Mouse (Mus musculus) left cerebral cortex, postnatal 14 days (tissue): ENCODE measurements around the gene Ndufb2. TPM values are rescaled to one million over a fixed set of nuclear protein-coding genes. Genes with fewer than 3 reads are reported as not detected.

Source experiments
- DNase-seq, 2 experiments: peaks; one replicate each; pipeline ENCODE4 v3.0.0; 2021 to 2022; ENCODE audit warnings: low spot score in 2 of 2, mixed read lengths in 1 of 2
- intact Hi-C: fragments of 180-260 bp; cut with DNase I; formaldehyde crosslinking; loops from one replicate; pipeline ENCODE4 v1.15.1; 2025
- long read RNA-seq, 2 experiments: library from polyadenylated mRNA; stranded (forward); transcript quantifications; one replicate each; pipeline ENCODE4 v2.0.0; 2021
- total RNA-seq, 2 experiments: library from RNA; stranded (reverse); gene quantifications; 2 replicates each; pipeline ENCODE4 v1.2.3; 2021

The Ndufb2 gene
- total RNA-seq, result 100 to 1,000 TPM; 197 to 204 TPM
- long read RNA-seq, experiment 1, full-length matches to known transcripts, result 137 of 227 reads
- long read RNA-seq, experiment 1, partial matches to known transcripts, result 8 of 227 reads
- long read RNA-seq, experiment 1, other reads (novel, unspliced or antisense), result 82 of 227 reads
- long read RNA-seq, experiment 2, full-length matches to known transcripts, result 95 of 156 reads
- long read RNA-seq, experiment 2, partial matches to known transcripts, result 3 of 156 reads
- long read RNA-seq, experiment 2, other reads (novel, unspliced or antisense), result 58 of 156 reads

DNA sequence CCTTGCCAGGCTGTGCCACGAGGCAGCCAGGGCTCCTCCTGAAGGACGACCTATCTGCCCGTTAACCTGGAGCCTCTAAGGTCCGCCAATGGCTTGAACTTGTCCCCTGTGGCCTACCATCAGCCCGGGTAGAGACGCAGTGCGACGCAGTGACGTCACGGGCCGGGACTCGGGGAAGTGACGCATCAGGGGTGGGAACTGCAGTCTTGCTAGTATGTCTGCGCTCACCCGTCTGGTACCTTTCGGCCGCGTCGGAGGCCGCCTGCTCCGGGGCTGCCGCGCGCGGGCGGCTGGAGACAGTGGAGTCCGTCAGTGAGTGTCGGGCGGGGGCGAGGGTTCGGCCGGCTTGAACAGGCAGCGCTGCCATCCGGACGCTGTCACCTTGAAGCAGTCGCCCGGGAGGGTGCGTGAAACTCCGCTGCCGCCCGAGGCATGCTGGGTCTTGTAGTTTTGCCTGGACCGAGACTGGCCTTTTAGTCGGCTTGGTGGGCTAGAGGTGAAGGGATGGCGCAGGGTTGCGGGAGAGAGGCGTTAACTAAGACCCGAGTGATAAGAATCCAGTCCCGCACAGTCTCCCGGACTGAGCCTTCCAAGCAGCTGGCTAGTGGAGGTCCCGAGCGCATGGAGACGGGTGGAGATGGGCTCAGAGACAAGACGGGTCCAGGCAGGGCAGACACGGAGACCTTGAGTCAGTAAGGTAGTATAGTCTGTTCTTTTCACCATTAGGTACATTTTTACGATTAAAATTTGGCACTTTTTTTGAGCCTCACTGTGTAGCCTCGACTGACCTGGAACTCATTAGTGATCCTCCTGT is at the start of gene Ndufb2:
TSS of gene Ndufb2 (plus strand) at position 174 of the 814 bp plus-strand sequence.
- intact Hi-C loops, result loop anchor here (10.0 kb wide), 1 partner anchor 802 kb away; no protein-coding TSS in a partner anchor
- DNase-seq, result peak; percentile 93 to 94

DNA sequence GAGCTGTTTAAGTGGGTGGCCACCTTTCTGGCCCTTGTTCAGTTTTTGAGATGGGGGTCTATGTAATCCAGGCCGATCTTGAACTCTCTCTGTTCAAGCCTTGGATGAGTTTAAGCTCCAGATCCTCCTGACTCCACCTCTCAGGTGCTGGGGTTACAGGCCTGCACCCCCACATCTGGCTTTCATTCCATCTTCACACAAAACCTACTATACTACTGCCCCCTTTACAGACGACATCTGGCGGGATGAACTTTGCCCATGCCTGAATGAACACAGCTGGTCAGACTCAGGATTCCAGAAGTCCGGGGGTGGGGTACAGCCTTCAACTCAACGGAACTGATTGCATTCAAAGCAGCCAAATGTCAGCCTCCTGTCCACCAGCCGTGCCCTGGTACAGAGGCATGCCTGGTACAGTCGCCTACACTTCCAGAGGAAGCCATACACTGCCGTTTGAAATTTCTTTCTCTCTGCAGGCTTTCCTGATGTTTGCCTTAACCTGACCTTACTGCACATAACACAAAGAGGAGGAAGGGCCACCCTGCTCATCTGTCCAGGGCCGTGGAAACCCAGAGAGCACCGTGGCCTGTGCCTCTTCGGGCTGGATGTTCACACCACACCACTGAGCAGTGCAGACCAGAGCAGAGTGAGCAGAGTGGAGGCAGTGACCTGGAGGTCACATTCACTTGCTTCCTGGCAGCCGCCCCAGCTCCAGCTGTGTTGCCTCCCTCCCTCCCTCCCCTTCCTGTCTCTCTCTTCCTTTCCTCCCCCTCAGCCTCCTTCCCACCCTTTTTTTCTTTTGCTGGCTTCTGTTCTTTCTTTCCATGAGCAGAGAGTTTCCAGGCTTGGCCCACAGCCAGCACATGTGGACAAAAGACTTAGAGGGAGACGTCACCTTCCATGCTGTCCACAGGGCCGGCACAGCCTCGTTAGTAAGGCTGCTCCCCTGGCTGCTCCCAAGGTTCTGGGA is 49.5 kb upstream of the Ndufb2 start:
- peak; percentile 61 to 71 for DNase-seq
- intact Hi-C loops, result no loop called here

DNA sequence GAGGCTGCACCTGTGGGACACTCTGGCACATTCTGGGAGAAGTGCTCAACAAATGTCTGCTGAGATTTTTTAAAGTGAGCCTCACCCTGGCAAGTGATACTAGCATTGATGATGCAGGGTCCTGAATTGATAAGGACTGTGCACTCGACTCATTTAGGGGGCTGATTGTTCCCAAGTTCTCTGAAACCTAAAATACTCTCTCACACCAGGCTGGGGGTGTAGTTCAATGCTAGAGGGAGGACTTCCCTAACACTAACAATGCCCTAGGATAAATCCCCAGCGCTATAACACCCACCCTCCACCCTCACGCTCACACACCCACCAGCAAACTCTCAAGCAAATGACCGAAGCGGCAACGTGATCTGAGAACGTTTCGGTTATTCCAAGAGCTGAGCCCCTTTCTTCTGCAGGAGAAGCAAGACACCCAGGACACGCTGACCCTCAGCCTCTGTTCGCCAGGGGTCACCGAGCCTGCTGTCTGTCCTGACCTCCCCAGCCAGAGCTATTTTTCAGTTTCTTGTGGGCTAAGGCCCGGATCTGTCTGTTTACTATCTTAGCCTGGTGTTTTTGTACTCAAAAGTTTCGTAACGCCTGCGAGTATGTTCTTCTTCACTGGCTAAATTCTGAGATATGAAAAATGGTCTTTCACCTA is 48.5 kb upstream of the Ndufb2 start:
- no peak for DNase-seq
- intact Hi-C loops, result no loop called here

DNA sequence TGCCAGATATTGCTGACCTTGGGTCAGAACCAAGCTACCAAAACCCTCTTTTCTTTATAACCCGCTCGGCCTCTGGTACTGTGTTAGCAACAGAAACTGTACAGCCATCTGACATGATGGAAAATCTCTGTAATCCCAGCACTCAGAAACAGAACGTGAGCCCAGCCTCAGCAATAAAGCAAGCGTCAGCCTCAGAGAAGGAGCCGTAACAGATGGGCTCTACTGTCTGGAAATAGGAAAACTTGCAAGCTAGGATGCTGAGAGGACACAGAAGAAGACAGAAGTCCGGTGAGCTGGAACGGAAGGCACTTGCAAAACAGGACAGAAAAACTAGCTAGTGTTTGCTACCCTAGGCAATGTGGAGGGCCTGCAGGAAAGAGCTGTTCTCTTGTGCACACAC is 46.9 kb upstream of the Ndufb2 start:
- intact Hi-C loops, result no loop called here
- DNase-seq, result no peak

DNA sequence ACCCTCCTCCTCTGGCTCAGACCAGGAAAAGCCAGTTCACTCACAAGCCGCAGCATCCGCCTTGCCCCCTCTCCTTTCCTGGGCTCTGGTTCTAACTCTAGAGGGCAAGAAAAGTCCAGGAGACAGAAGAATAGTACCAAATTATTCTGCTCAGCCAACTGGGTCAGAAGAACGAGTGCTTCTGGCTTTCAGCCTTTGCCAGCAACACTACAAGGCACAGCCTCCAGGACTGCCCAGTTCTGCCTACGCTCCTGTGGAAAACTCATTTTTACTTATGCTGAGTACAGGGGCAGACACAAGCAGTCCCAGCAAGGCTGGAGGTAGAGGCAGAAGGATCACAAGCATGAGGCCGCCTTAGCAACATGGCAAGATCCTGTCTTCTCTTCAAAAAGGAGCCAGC is 44.3 kb upstream of the Ndufb2 start:
- DNase-seq, result no peak
- intact Hi-C loops, result no loop called here

DNA sequence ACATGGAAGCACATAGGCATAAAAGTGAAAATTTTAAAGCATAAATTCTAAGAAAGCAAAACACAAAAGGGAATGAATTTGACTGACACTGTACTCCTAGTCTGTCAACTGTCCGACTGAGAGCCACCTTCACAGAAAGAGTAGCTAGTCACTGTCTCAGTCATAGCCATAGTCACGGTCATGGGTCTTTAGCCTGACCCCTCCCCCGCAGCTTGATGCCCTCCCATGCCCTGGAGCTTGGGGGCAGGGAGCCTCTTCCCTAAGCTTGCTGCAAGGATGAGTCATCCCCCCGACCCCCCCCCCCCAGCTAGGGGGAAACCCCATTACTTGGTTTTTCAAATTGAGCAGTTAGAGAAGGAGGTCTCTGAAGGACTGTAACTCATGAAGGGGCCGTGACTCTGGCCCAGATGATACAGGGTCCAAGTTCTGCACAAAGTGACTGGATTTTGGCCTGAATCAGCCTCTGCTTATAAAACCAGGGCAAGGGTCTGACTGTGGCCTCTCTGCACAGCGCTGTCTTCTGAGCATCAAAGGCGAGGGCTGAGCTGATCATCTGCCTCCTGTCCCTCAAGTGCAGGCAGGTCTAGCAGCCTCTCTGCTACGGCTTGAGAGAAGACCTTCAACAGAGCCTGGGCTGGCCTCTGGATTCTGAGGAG is 40.3 kb upstream of the Ndufb2 start:
- DNase-seq, result no peak
- intact Hi-C loops, result no loop called here

DNA sequence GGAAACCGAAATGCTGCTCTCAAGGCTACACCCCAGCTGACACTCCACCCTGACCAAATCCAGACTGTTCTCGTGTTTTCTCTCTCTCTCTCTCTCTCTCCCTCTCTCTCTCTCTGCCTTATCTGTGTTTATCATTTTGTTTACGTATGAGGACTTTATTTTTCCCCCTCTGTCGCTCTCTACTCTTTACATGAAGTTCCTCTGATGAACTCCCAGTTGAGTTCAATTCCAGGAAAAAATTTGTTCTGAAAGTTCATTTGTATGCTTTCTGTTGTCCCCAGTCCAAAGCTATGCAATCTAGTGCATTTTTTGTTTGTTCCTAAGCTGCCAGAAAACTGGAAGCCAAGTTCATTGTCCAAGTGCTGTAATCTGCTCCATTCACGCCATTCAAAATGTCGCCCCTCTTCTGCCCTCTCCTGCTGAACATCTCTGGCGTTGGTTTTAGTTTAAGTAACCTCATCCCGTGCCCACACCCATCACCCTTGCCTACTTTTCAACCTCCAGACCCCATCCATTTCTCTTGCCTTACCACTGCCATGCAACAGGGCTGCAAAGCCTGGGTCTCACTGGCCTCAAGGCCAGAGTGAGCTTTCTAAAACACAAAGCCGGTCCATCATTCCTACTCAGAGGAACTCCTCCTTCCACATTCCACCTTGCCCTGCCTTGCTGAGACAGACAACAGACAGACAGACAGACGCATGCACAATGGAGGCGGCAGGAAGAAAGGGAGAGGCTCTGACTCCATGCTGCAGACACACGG is 37.3 kb upstream of the Ndufb2 start:
- intact Hi-C loops, result loop anchor here (5.0 kb wide), 1 partner anchor 33 kb away; no protein-coding TSS in a partner anchor
- DNase-seq, result no peak

DNA sequence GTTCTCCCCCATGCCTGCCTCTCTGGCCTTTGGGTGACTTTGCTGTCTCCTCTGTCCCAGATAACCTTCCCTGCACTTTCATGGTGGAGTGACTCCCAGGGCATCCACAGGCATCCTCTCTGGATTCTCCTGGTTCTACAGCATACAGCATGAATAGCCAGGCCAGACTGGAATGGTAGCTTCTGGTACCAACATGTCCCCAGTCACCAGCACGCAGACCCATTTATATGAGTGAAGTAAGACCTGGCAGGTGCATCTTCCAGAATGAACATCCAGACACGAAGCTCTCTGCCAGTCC is 36.8 kb upstream of the Ndufb2 start:
- DNase-seq, result no peak
- intact Hi-C loops, result loop anchor here (5.0 kb wide), 1 partner anchor 33 kb away; no protein-coding TSS in a partner anchor

DNA sequence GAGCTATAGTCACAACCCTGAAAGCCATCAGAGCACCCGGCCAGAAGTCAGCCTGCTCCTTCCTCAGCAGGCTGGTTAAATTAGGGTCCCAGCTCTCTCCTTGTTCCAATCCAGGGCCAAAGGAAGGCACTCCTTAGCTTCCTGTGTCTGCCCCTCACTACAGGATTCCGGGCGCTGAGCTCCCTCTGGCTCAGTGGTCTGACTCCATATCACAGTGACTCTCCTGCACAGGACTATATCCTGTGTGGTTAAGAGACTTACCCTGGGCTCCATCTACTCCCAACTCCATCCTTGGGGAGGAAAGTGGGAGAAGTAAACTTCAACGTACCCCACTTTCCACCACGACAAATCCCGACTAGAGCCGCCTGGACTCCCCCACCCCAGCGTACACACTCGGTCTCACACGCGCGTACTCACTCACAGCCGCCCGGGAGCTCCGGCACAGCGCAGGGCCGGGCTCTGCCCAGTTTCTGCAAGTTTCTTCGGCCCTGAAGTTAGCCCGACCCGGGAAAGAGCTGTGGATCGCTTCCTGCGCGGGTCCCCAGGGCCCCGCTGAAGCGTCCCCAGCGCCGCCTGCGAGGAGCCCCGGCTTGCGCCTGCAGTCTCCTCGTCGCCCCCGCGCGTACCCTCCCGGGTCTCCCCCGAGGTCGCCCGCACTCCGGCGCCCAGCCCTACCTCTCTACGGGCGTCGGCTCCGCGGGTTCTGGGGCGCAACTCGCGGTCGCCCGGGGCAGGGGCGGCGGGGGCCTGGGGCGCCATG is 35.3 kb upstream of the Ndufb2 start:
- intact Hi-C loops, result loop anchor here (5.0 kb wide), 1 partner anchor 35 kb away; no protein-coding TSS in a partner anchor

DNA sequence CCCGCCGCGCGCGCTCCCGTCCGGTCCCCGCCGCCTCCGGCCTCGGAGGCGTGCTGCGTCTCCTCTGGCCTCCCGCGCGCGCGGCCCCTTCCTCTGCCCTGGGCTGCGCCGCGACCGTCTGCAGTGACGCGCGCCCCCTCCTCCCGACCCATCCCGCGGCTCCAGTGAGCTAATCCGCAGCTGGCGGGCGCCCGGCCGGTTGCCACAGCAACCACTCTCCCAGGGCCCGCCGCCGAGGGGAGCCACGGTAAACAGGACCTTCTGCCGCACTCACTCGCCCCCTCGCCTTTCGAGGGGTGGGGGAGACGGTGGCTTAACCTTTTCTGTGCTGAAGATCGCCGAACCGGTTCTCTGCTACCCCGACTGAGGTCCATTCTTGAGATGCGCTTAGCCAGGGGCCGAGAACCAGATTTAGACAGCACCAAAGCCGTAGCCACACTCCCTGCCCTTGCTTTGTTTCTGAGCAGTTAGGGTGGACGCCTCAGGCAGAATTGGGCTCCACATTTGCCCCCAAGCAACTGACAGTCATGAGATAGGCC is 34.6 kb upstream of the Ndufb2 start, which contains the start of gene Dennd2a:
TSS of gene Dennd2a (minus strand) at position 145 of the 539 bp plus-strand sequence.
- intact Hi-C loops, result loop anchor here (5.0 kb wide), 1 partner anchor 35 kb away; no protein-coding TSS in a partner anchor
- DNase-seq, result peak; percentile 86 to 91

More for the DNA sequence above, 35.3 kb upstream of the Ndufb2 start:
- DNase-seq, result no peak

DNA sequence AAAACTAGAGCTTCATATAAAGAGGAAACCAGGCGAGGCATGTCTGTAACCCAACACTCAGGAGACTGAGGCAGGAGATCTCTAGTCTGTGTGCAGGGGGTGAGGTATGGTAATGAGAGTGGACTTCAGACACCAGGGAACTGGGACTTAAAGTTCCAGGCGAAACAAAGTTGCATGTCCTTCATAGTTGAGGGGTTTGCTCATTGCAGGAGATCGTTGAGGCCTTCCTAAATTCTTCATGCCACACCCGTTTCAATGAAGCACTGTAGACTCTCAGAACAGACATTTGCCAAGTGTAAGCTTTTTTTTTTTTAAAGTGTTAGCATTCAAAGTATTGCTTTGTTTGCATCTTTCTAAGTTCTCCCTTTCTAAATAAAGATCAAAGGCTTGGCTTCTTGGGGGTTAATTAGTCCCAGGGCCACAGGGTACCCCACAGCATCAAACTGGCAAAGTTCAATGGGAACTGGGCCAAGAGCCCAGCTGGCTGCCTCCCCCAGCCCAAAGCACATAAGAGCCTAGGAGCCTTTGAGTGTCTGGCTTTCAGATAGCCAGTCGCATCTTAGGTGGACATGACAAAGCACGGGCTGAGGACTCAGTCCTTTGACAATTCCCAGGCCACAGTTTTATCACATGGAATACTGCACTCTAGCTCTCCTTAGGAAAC is 33.0 kb upstream of the Ndufb2 start:
- no peak for DNase-seq
- intact Hi-C loops, result loop anchor here (5.0 kb wide), 1 partner anchor 37 kb away; no protein-coding TSS in a partner anchor

DNA sequence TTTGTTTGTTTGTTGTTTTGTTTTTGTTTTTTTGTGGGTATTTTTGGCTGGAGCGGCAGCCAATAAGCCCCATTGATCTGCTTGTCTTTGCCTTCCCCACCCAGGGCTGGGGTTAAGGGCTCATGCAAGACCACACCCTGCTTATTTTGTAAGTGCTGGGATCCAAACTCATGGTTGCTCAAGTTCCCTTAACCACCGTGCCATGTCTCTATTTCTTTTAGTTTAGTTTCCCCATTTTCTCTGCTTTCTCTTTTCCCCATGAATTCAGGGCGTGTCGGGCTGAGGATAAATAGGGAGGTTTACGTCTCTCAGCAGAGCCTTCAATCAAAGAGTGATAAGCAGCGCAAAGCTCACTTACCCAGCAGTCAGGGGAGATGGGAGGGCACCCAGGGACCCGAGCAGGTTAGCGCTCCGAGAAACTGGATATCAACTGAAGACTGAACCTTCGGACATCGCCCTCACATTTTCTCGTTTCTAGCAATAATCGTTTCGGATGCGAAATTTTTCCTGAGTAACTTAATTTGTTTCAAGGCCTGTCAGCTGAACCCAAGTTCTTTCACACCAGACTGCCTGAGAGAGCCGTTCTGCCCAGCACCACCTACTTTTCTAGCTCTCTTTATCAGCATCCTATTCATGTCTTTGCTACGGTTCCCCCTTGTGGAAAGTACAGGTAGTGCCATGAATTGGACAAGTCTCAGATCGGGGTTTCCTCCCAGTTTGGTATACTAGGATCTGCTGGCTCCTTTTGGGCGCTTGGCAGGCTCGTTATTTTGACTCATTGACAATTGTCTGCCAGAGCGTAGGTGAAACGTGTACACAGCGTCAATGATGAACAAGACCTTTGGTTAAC is 30.0 kb upstream of the Ndufb2 start:
- intact Hi-C loops, result loop anchor here (1.0 kb wide), 1 partner anchor 99 kb away; no protein-coding TSS in a partner anchor
- peak; percentile 93 for DNase-seq

DNA sequence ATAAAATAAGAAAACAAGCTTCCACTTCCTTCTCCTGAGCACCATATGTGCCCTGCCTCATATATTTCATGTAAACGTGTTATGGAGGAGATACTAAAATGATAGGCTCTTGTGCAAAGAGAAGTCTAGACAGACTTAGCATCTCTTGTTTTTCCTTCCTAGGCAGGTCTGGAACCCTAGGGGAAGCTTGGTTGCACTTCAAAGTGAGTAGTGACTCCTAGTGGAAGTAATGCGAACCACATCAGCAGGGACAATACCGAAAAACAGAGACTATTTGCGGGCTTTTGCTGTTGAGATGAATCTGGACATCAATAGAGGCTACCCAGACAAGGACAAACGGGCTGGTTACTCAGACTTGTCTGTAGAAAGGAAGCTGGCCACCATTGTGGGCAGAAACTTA is 24.8 kb upstream of the Ndufb2 start:
- intact Hi-C loops, result no loop called here
- DNase-seq, result peak; percentile 49 to 57

DNA sequence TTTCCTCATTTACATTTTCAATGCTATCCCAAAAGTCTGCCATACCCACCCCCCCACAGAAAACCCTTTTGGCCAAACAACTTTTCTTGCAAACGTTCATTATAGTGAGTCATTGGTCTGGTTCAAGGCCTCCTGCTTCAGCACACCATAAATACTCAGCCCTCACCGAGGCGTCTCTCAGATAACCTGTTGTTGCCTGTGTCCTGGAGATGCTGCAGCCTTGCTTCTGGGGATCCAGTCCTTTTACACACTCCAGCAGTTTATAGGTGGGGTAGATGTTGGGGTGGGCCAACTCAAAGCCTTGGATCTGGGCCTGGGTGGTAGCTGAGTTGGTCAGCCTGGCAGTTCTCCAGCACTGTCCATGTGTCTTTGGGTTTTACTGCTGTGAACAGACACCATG is 21.9 kb upstream of the Ndufb2 start:
- intact Hi-C loops, result no loop called here
- DNase-seq, result no peak

DNA sequence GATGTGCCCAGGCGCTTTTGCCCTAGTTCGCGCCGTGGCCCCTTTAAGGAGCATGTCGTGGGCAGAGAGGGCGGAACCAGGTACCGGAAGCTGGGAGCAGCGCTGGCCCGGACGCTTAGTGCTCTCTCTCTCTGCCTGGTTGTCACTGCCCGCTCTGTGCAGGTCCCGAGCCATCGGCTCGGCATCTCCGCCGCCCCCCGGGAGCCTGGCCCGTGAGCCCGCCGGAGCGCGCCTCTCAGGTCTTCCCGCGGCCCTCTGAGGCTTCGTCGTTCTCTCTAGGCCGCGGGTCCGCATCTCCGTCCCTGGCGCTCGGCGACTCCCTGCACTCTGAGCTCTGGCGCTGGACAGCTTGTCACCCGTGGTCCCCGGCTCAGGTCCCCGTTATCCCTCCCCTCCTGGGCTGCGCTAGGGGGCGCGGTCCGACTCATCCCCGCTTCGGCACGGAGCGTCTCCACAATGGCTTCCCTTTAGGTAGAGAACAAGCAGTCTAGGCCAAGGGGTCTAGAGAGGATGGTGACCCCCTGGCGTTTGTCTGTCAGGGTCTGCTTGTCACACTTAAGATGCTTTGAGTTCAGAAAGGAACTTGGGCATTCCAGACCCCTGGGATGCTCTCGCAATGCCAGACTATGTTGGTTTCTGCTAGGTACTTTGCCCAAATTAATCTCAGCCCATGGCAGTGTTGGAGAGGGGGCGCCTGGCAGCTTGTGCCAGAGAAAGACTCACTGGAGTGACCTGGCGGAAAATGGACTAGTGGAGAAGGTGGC is 18.4 kb upstream of the Ndufb2 start, which contains the start of gene Adck2:
TSS of gene Adck2 (plus strand) at position 83 of the 764 bp plus-strand sequence.
- intact Hi-C loops, result no loop called here
- DNase-seq, result peak; percentile 58 to 84
